In the genomic region with DNA sequence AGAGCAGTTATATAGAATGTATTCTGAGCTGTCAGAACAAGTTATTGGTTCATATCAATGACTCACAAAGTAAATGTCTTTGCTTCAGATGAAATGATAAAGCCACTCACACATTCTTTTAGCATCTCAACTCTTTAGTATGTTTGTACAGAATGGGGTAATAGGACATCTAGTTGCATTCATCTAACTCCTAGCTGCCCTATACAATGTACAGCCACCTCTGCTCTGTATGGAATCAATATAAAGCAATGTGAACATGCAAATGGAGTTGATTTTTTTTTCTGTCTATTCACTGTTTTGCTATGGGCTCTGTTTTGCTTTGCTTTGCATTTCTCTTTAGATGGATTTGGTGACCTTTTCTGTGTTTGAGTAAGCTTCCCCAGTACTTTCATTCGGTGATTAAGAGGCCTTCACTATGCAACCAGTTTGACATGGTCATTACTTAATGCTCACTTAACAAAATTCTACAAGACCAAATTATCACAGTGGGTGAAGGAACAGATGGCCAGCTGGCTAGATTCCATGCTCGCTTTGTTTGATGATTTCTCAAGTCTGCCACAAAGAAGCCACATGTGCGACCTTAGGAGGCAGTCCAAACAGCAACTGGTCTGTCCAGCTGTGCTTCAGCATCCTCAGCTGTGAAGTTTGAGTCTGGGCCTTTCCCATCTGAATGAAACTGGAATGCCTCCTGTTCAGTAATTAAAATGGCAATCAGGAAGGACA, we compare ENCODE assay signal across 9 mouse cellular contexts.
DNase-seq lines count a peak whose midpoint lies in the region; ATAC-seq lines count a peak whose summit lies in the region.
"Had no signal": no experiment of that assay in that cellular context is flagged by ENCODE, and none has a peak within 500 bp of the region (broad histone marks: within the 10 kb centered on the region; RNA-seq: fewer than 3 reads in every experiment).

No protein-coding gene starts in this region.

- no peak overlapping the region for H3K9ac ChIP-seq in midbrain, embryonic 16.5 days (ENCODE audit: low read depth, low read length)
- no peak overlapping the region for H3K9ac ChIP-seq in hindbrain, embryonic 12.5 days
- H3K9ac ChIP-seq in midbrain, embryonic 14.5 days (replicated peaks; ENCODE audit: low read length), result no peak overlapping the region

- no peak for ATAC-seq in midbrain, embryonic 16.5 days
- 0 out of 2 replicates have a peak, but pooled peaks have one; percentile 48 for ATAC-seq in hindbrain, embryonic 12.5 days (ENCODE audit: low FRiP score)
- no peak for ATAC-seq in midbrain, embryonic 14.5 days (ENCODE audit: low FRiP score, low TSS enrichment)

- H3K9me3 ChIP-seq in midbrain, embryonic 10.5 days (replicated peaks), result no peaks in the 10 kb centered on the region
- no peaks in the 10 kb centered on the region for H3K9me3 ChIP-seq in midbrain, embryonic 16.5 days (replicated peaks; ENCODE audit: control insufficient read depth, low read length, poor library complexity, severe bottlenecking)
- H3K9me3 ChIP-seq in hindbrain, embryonic 12.5 days (replicated peaks), result 0 out of 2 replicates have a peak, but pooled peaks cover 2% of the 10 kb centered on the region
- peaks cover 3% of the 10 kb centered on the region for H3K9me3 ChIP-seq in midbrain, embryonic 14.5 days (ENCODE audit: control insufficient read depth, low read length)

- no peak overlapping the region for H3K27ac ChIP-seq in midbrain, embryonic 10.5 days (replicated peaks)
- H3K27ac ChIP-seq in midbrain, embryonic 16.5 days (ENCODE audit: low read length), result no peak overlapping the region
- H3K27ac ChIP-seq in hindbrain, embryonic 12.5 days, result no peak overlapping the region
- no peak overlapping the region for H3K27ac ChIP-seq in midbrain, embryonic 14.5 days (replicated peaks; ENCODE audit: low read depth, low read length)

- peak; percentile 17 for DNase-seq in midbrain, embryonic 10.5 days (ENCODE audit: low spot score)
- DNase-seq in embryo, embryonic 11.5 days (ENCODE audit: low read depth, low spot score), result peak; percentile 9
- DNase-seq in midbrain, embryonic 14.5 days, result peak; percentile 49
- DNase-seq in heart, adult 11 months, result no peak
- DNase-seq in adrenal gland, postnatal 25 days, result no peak
- DNase-seq in thymus, adult 18-20 months, result no peak

- H3K27me3 ChIP-seq in midbrain, embryonic 10.5 days (ENCODE audit: low read depth, poor library complexity, severe bottlenecking), result no peaks in the 10 kb centered on the region
- no peaks in the 10 kb centered on the region for H3K27me3 ChIP-seq in midbrain, embryonic 16.5 days (ENCODE audit: control insufficient read depth, insufficient read depth, low read depth, low read length)
- no peaks in the 10 kb centered on the region for H3K27me3 ChIP-seq in hindbrain, embryonic 12.5 days
- H3K27me3 ChIP-seq in midbrain, embryonic 14.5 days (ENCODE audit: control insufficient read depth, insufficient read depth, low read length), result no peaks in the 10 kb centered on the region
- H3K27me3 ChIP-seq: megakaryocyte, embryonic 14.5 days had no signal

- H3K4me2 ChIP-seq in midbrain, embryonic 16.5 days (ENCODE audit: low read length), result no peak overlapping the region
- no peak overlapping the region for H3K4me2 ChIP-seq in hindbrain, embryonic 12.5 days (replicated peaks)
- no peak overlapping the region for H3K4me2 ChIP-seq in midbrain, embryonic 14.5 days (ENCODE audit: low read length)

- H3K4me3 ChIP-seq in midbrain, embryonic 10.5 days, result no peak overlapping the region
- no peak overlapping the region for H3K4me3 ChIP-seq in midbrain, embryonic 16.5 days (ENCODE audit: low read depth, low read length)
- no peak overlapping the region for H3K4me3 ChIP-seq in hindbrain, embryonic 12.5 days
- no peak overlapping the region for H3K4me3 ChIP-seq in midbrain, embryonic 14.5 days (replicated peaks; ENCODE audit: low read depth, low read length)
- H3K4me3 ChIP-seq: megakaryocyte, embryonic 14.5 days had no signal

- H3K4me1 ChIP-seq in midbrain, embryonic 10.5 days, result peaks cover 4% of the 10 kb centered on the region; the same call in 1 of the 2 replicates
- H3K4me1 ChIP-seq in midbrain, embryonic 16.5 days (ENCODE audit: control insufficient read depth, insufficient read depth, low read length), result no peaks in the 10 kb centered on the region
- H3K4me1 ChIP-seq in hindbrain, embryonic 12.5 days, result no peaks in the 10 kb centered on the region
- H3K4me1 ChIP-seq in midbrain, embryonic 14.5 days (ENCODE audit: control insufficient read depth, insufficient read depth, low read length), result peaks cover 3% of the 10 kb centered on the region; the same call in 1 of the 2 replicates
- H3K4me1 ChIP-seq: megakaryocyte, embryonic 14.5 days had no signal

- WGBS in midbrain, embryonic 10.5 days, result 46% methylated on average over 3 of the region's 3 CpGs
- WGBS in midbrain, embryonic 16.5 days, result 20% methylated on average over 3 of the region's 3 CpGs
- WGBS in hindbrain, embryonic 12.5 days, result 46% methylated on average over 3 of the region's 3 CpGs
- 43% methylated on average over 3 of the region's 3 CpGs for WGBS in midbrain, embryonic 14.5 days

- no peaks in the 10 kb centered on the region for H3K36me3 ChIP-seq in midbrain, embryonic 10.5 days
- no peaks in the 10 kb centered on the region for H3K36me3 ChIP-seq in midbrain, embryonic 16.5 days (ENCODE audit: control insufficient read depth, insufficient read depth, low read length)
- H3K36me3 ChIP-seq in hindbrain, embryonic 12.5 days, result no peaks in the 10 kb centered on the region
- no peaks in the 10 kb centered on the region for H3K36me3 ChIP-seq in midbrain, embryonic 14.5 days (ENCODE audit: control insufficient read depth, insufficient read depth, low read length)

Comparison
In these comparisons a context has a peak if more than half of its experiments do, and no peak if none do; other contexts are left out.
1. DNase-seq: peak in midbrain, embryonic 10.5 days (single experiment), embryo, embryonic 11.5 days (single experiment) and midbrain, embryonic 14.5 days (single experiment); none in heart, adult 11 months (single experiment), adrenal gland, postnatal 25 days (single experiment) and thymus, adult 18-20 months (0 of 2).